Mouse (Mus musculus) layer of hippocampus, postnatal 25 days (tissue): ENCODE measurements at regions not wholly inside any gene's neighbourhood (a gene's known extent, or its start where the extent isn't known, plus 50 kb on each side); places are given as distances from the start of the nearest gene placed in this dataset.

Experiments used
- DNase-seq, 2 experiments: peaks; one replicate each; pipeline ENCODE4 v3.0.0; 2022; ENCODE audit warnings: mixed read lengths in 2 of 2, low spot score in 1 of 2; ENCODE audit errors: extremely low spot score in 1 of 2

- no peak for DNase-seq
Measured at GRCm38 (mm10) chr8:113916649-113917048, 68.1 kb upstream of the Adamts18 start.

DNA sequence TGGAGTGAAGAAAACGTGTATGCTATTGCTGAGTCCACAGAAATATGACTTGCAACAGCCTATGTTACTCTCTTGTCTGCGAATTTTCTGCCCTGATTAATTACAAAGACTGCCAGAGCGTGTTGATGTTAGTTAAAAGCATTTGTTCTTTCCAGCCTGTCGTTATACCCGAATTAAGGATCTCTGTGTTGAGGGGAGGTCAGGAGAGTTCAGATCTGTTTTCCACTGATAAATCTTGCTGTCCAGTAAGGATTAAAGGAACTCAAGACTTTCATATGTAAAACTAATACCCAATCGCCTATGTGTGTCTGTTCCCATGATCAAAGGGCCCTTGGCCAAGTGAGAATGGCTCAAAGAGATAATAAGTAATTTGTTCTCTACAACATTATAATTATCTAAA lies 68.7 kb upstream of the Adamts18 start:
- no peak for DNase-seq

GRCm38 (mm10) chr8:113920306-113920705 lies 71.8 kb upstream of the Adamts18 start:
- DNase-seq, result no peak

- DNase-seq, result no peak
Measured at GRCm38 (mm10) chr8:113923381-113923780, 74.8 kb upstream of the Adamts18 start.

DNA sequence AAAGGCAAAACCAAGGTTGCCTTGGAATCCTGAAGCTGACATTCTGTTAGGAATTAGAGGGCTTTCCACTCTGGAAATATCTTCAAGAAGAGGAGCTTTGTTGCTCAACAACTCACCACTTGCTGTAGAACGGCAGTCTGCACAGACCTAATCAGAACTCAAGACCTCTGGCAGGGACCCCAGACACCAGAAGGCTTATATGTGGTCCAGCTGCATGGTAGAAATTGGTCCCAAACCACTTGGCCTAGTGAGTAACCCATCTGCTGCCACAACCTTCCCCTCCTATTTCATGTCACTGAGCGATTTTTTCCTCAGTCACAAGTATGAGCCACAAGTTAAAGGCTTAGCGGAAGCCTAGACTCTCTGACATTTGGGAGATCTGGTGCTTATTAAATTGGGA lies 105.2 kb upstream of the Adamts18 start:
- no peak for DNase-seq

- no peak for DNase-seq
Measured at GRCm38 (mm10) chr8:113956439-113957043, 108.0 kb upstream of the Adamts18 start.

GRCm38 (mm10) chr8:113957821-113958220 lies 109.3 kb upstream of the Adamts18 start:
- no peak for DNase-seq

DNA sequence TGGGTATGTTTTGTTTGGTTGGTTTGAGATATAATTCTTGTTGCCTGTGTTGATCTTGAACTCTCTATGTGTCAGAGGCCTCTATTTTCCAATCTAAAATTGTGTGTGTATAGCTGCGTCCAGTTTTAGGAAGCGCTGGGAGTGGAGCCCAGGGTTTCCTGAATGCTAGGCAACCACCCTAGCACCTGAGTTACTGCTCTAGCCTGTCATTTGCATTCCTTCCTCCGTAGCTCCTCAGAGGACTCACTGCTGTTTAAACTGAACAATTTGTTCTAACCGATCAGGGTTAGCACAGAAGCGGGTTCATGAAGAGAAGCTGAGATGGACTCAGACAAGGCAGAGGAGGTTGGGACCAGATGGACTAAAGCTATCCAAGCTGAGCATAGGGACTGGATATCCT lies 127.3 kb upstream of the Adamts18 start:
- no peak for DNase-seq

- DNase-seq, result no peak
Measured at GRCm38 (mm10) chr8:113976626-113977025, 128.1 kb upstream of the Adamts18 start.

- no peak for DNase-seq
Measured at GRCm38 (mm10) chr8:113977072-113977471, 128.5 kb upstream of the Adamts18 start.

DNA sequence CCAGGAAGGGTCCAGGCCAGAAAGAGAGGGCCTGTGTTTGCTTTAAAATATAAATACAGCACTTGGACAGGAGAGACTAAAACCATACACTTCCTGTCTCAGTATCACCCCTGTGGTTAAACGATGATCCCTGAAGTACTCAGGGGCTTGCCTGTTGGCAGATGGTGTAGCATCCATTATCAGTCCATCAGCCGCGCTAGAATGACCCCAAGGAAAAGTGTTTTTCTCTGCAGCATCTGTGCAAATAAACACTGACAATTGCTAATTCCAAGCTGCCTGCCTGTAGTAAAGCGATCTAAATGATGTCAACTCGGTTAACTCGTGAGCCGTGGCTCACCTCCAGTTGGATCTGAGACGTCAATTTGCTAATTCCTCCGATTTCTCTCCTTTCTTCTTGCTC lies 130.4 kb upstream of the Adamts18 start:
- DNase-seq, result no peak

- no peak for DNase-seq
Measured at GRCm38 (mm10) chr8:113979837-113980236, 131.3 kb upstream of the Adamts18 start.

- no peak for DNase-seq
Measured at GRCm38 (mm10) chr8:113981339-113981738, 132.8 kb upstream of the Adamts18 start.

DNA sequence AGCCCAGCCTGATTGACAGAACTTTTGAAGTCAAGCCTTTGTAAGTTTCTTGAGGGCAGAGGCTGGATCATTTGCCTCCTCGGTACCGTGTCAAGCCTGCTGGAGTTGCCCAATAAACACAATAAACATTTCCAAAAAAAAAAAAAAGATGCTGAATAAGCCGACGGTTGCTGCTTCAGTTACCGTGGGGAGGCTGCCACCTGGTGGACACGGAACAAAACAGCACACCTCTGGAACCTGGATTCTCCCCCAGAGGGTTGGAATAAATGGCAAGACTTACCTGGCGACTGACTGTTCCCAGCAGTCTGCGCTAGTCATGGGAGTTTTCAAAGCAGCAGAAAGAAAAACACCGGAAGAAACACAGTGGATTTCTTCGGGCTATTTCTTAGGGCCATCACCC lies 136.3 kb upstream of the Adamts18 start:
- peak; percentile 54 to 83 for DNase-seq

- no peak for DNase-seq
Measured at GRCm38 (mm10) chr8:113985471-113985870, 136.9 kb upstream of the Adamts18 start.

DNA sequence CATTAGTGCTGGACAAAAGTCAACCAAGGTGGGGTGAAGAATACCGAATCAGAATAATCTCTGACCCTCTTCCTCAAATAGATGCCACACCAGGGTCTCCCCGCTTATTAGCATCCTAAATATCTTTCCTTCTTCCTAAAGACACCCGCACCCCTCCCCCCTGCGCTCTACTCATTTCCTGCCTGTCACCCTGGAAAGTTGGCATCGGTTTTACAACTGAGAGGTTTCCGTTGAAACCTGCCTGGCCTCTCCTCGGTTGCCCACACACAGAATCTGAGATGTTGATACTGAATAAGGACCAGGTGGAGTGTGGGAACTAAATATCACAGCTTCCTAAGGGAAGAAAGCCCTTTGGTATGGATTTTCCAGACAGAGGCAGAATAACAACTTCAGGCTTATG lies 137.4 kb upstream of the Adamts18 start:
- DNase-seq, result no peak

- DNase-seq, result no peak
Measured at GRCm38 (mm10) chr8:113990718-113991117, 142.2 kb upstream of the Adamts18 start.

DNA sequence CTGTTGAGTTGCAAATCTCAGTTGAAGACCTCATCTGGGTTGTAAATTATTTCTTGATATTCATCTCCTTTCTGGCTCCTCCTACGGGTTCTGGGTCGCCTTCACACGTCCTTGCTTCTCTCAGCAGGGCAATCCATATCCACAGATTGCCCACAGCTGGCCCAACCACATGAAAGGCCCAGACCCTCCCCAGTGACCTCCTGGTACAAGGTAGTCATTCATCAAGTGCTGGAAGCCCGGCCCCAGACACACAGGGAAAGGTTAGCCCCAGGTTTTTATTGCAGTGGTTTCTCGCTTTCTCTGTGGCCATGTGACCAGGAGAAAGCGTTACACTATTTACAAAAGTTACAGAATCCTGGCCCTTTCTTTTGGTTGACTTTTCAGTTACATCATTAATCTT lies 134.5 kb upstream of the Nudt7 start:
- DNase-seq, result no peak

DNA sequence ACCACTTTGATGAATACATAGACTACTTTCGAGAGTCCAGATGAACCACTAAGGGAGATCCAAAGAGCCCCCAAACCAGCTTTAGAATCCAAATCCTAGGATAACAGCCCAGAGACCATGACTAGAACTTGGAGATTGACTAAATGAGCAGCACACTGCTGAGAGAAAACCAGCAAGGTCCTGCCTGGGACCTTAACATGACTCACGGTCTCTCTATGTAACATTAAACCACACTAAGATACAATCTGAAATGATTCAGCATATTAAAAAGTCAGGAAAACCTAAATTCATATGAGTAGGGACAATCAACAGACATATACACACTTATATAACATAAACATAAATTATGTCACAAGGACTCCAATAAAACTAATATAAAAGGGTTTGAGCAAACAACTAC lies 131.7 kb upstream of the Nudt7 start:
- no peak for DNase-seq

GRCm38 (mm10) chr8:114004436-114004835 lies 128.9 kb upstream of the Nudt7 start:
- no peak for DNase-seq

DNA sequence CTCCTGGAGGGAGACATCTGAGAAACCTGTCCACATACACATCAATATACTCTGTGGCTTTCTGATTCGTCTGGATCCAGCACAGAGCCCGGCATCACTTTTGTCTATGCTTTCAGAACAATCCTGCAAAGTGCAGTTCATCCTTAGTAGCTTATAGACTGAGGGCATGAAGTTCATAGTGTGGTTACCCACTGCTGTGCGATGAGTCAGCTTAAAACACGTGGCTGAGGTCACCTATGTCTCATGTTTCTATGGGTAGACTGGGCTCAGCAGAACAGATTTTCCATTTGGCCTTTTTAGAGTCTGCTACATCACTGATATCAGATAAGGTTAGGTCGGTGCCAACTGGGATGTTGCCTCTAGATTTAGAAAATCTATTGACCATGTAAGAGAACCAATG lies 126.8 kb upstream of the Nudt7 start:
- DNase-seq, result no peak

DNA sequence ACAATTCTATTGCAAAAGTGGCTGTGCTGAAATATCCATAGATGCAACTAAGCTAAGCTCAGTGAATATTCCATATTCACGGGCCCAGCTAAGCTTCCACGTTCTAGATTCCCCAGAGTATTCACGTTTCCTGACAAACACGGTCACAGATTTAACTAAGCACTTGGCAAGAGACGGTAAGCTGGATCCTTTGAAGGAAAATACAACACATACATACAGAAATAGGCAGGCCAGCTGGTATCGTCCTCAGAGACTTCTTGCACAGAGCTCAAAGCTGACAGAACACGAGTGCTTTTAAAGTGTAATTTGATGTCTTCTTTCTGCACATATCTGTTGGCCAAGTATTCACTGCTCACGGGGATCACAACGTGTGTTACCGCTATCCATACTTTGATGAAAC lies 126.3 kb upstream of the Nudt7 start:
- no peak for DNase-seq

DNA sequence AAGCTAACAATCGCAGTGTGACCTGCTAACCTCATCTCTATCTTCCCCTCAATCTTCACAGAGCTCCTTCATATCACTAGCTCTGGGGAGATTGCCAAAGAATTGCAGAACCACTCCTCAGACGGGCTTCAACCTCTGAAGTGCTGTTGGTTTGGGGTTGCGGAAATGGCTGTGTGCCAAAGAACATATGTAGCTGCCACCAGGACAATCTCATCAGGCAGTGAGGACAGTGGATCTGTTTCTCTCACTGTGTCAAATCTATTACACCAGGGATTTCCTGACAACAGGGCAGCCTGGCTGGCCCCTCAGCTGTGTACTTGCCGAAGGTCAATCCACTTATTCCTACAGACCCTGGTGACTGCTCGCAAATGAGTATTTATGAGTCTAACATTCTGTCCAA lies 115.0 kb upstream of the Nudt7 start:
- no peak for DNase-seq
